Comparison of ENCODE assay signal across 28 mouse cellular contexts in the genomic region with DNA sequence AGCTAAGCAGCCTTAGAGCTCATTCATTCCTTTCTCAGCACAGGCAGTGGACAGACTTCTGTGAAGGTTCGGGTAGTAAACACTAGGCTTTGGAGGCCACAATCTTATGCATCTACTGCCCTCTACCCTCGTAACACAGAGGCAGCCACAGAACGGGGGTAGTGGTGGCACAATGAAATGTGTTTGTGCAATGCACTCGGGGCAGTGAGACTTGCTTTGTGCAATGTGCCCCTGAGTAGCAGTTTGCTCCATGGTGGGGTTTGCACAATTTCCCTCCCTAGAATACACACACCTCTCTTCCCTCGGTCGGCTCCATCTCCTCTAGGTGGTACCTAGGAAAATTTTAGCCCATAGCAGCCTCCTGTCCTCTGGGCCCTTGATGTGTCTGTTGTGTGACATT. TPM values are rescaled to one million over a fixed set of nuclear protein-coding genes. Genes with fewer than 3 reads are reported as not detected.
DNase-seq lines count a peak whose midpoint lies in the region; ATAC-seq and TF ChIP-seq lines count a peak whose summit lies in the region.
"Had no signal": no experiment of that assay in that cellular context is flagged by ENCODE, and none has a peak within 500 bp of the region (broad histone marks: within the 10 kb centered on the region; RNA-seq: fewer than 3 reads in every experiment).

No protein-coding gene starts in this region.

- no peaks in the 10 kb centered on the region for H3K27me3 ChIP-seq in heart, embryonic 13.5 days (replicated peaks)
- H3K27me3 ChIP-seq: embryonic facial prominence, embryonic 15.5 days; forebrain, embryonic 12.5 days; heart, embryonic 12.5 days; intestine, embryonic 15.5 days; liver, embryonic 13.5 days; lung, embryonic 15.5 days; midbrain, embryonic 15.5 days; neural tube, embryonic 13.5 days had no signal

- peaks cover 66% of the 10 kb centered on the region for H3K4me1 ChIP-seq in heart, embryonic 13.5 days
- H3K4me1 ChIP-seq in lung, adult 2 months (ENCODE audit: control insufficient read depth, insufficient read depth, low read length), result no peaks in the 10 kb centered on the region; the same call in 1 of the 2 replicates
- H3K4me1 ChIP-seq: embryonic facial prominence, embryonic 10.5 days; forebrain, embryonic 12.5 days; lung, embryonic 15.5 days; midbrain, embryonic 15.5 days; neural tube, embryonic 13.5 days had no signal

- H3K4me2 ChIP-seq in heart, embryonic 13.5 days, result no peak overlapping the region
- H3K4me2 ChIP-seq: embryonic facial prominence, embryonic 15.5 days; forebrain, embryonic 12.5 days; intestine, embryonic 15.5 days; liver, embryonic 13.5 days; lung, embryonic 15.5 days; midbrain, embryonic 15.5 days; neural tube, embryonic 13.5 days had no signal

- peak overlapping the region; percentile 70; the same call in 1 of the 2 replicates for H3K27ac ChIP-seq in heart, embryonic 13.5 days (replicated peaks)
- H3K27ac ChIP-seq: embryonic facial prominence, embryonic 10.5 days; embryonic facial prominence, embryonic 15.5 days; forebrain, embryonic 12.5 days; intestine, embryonic 15.5 days; layer of hippocampus, adult 2 months; liver, embryonic 13.5 days; lung, embryonic 15.5 days; midbrain, embryonic 15.5 days; neural tube, embryonic 13.5 days had no signal

- no peak for DNase-seq in heart, adult 8-10 months (ENCODE audit: low spot score)
- DNase-seq in lung, postnatal 36 days, result peak; percentile 45
- DNase-seq in lung, adult 2 months, result no peak
- DNase-seq in induced T-regulatory cell, adult 2 months (ENCODE audit: low read depth), result peak; percentile 34
- DNase-seq in cerebellum, adult 8-10 months, result no peak
- DNase-seq in layer of hippocampus, postnatal 10 days (ENCODE audit: low spot score in 2 of 2), result no peak
- DNase-seq: adrenal gland, postnatal 36 days; cerebellum, adult 2 months; cerebellum, postnatal 25 days; forebrain, postnatal 0 days; gastrocnemius, postnatal 10 days; heart, postnatal 14 days; kidney, adult 2 months; kidney, postnatal 36 days; liver, embryonic 13.5 days; thymus, adult 2 months; thymus, postnatal 36 days had no signal

- no peak overlapping the region for H3K9ac ChIP-seq in heart, embryonic 13.5 days
- H3K9ac ChIP-seq: embryonic facial prominence, embryonic 15.5 days; forebrain, embryonic 12.5 days; forebrain, postnatal 0 days; heart, embryonic 12.5 days; intestine, embryonic 15.5 days; liver, embryonic 13.5 days; lung, embryonic 15.5 days; midbrain, embryonic 15.5 days; neural tube, embryonic 13.5 days had no signal

- H3K9me3 ChIP-seq in heart, embryonic 13.5 days, result no peaks in the 10 kb centered on the region
- H3K9me3 ChIP-seq: embryonic facial prominence, embryonic 10.5 days; embryonic facial prominence, embryonic 15.5 days; forebrain, embryonic 12.5 days; heart, embryonic 12.5 days; intestine, embryonic 15.5 days; liver, embryonic 13.5 days; lung, embryonic 15.5 days; midbrain, embryonic 15.5 days; neural tube, embryonic 13.5 days had no signal

- no peak for TF ChIP-seq CTCF in lung, adult 2 months (IDR thresholded peaks at IDR 0.05; ENCODE audit: insufficient read depth, low read length)

- H3K4me3 ChIP-seq in heart, embryonic 13.5 days, result no peak overlapping the region
- no peak overlapping the region for H3K4me3 ChIP-seq in lung, adult 2 months (replicated peaks; ENCODE audit: extremely low read depth, low read depth, low read length)
- H3K4me3 ChIP-seq: embryonic facial prominence, embryonic 10.5 days; embryonic facial prominence, embryonic 15.5 days; forebrain, embryonic 12.5 days; heart, embryonic 12.5 days; intestine, embryonic 15.5 days; layer of hippocampus, adult 2 months; liver, embryonic 13.5 days; lung, embryonic 15.5 days; midbrain, embryonic 15.5 days; neural tube, embryonic 13.5 days had no signal

- 61% methylated on average over 6 of the region's 6 CpGs for WGBS in heart, embryonic 13.5 days
- 78% methylated on average over 6 of the region's 6 CpGs for WGBS in lung, adult 2 months

- no peak for TF ChIP-seq POLR2A in lung, adult 2 months (IDR thresholded peaks at IDR 0.05; ENCODE audit: borderline replicate concordance, extremely low read depth, low read depth, low read length)

- H3K36me3 ChIP-seq in heart, embryonic 13.5 days, result no peaks in the 10 kb centered on the region
- H3K36me3 ChIP-seq: embryonic facial prominence, embryonic 10.5 days; embryonic facial prominence, embryonic 15.5 days; forebrain, embryonic 12.5 days; heart, embryonic 12.5 days; intestine, embryonic 15.5 days; liver, embryonic 13.5 days; lung, embryonic 15.5 days; midbrain, embryonic 15.5 days; neural tube, embryonic 13.5 days had no signal

- ATAC-seq in heart, embryonic 13.5 days (ENCODE audit: extremely low read depth, insufficient number of reproducible peaks, low FRiP score, low TSS enrichment), result no peak
- ATAC-seq: hindbrain, embryonic 16.5 days; intestine, embryonic 15.5 days; midbrain, embryonic 15.5 days had no signal

RNA-seq across cellular contexts. Expression of gene Eif2d, which starts 34.0 kb away (rescaled TPM):
- 41.1 and 47.1 TPM in 2 replicates for polyA plus RNA-seq in heart, embryonic 13.5 days (2015; fragmentation: Nextera tagmentation; extraction: Ambion mirVana)
- 10 to 100 TPM; 34.1 to 41.0 (median 37.0) TPM for total RNA-seq in heart, adult 8-10 months (2022)
- polyA plus RNA-seq in lung, adult 2 months (2012; rRNA removed), result 26.4 and 31.9 TPM in 2 replicates
- 10 to 100 TPM; 37.7 to 39.7 TPM for total RNA-seq in layer of hippocampus, postnatal 10 days (2021)

RNA-seq across cellular contexts. Expression of gene Dyrk3, which starts 48.9 kb away (rescaled TPM):
- polyA plus RNA-seq in heart, embryonic 13.5 days (2015; fragmentation: Nextera tagmentation; extraction: Ambion mirVana), result 3.2 and 4.5 TPM in 2 replicates
- total RNA-seq in heart, adult 8-10 months (2022), result under 1 TPM; 0.25 to 0.71 (median 0.53) TPM
- polyA plus RNA-seq in lung, adult 2 months (2012; rRNA removed), result 1.9 and 2.7 TPM in 2 replicates
- 10 to 100 TPM; 14.0 to 15.3 TPM for total RNA-seq in layer of hippocampus, postnatal 10 days (2021)

RNA-seq across cellular contexts. Expression of gene Rassf5, which starts 58.1 kb away (rescaled TPM):
- polyA plus RNA-seq in heart, embryonic 13.5 days (2015; fragmentation: Nextera tagmentation; extraction: Ambion mirVana), result 14.9 and 18.2 TPM in 2 replicates
- 1 to 10 TPM; 1.4 to 2.6 (median 1.5) TPM for total RNA-seq in heart, adult 8-10 months (2022)
- 18.9 and 19.1 TPM in 2 replicates for polyA plus RNA-seq in lung, adult 2 months (2012; rRNA removed)
- total RNA-seq in layer of hippocampus, postnatal 10 days (2021), result 10 to 100 TPM; 20.0 to 21.0 TPM

Comparison
In these comparisons a context has a peak if more than half of its experiments do, and no peak if none do; other contexts are left out.
1. DNase-seq: peak in lung, postnatal 36 days (single experiment) and induced T-regulatory cell, adult 2 months (single experiment); none in heart, adult 8-10 months (single experiment), lung, adult 2 months (single experiment), cerebellum, adult 8-10 months (single experiment) and layer of hippocampus, postnatal 10 days (0 of 2).
2. RNA of gene Dyrk3, which starts 48.9 kb away (total RNA-seq): 14.0 to 15.3 TPM in layer of hippocampus, postnatal 10 days; 0.25 to 0.71 TPM in heart, adult 8-10 months; every median in the first group is over 4 times any median in the second.
3. RNA of gene Rassf5, which starts 58.1 kb away (total RNA-seq): 20.0 to 21.0 TPM in layer of hippocampus, postnatal 10 days; 1.4 to 2.6 TPM in heart, adult 8-10 months; every median in the first group is over 4 times any median in the second.